Mouse (Mus musculus): Measurements from ENCODE around the gene Gba2.

DNA sequence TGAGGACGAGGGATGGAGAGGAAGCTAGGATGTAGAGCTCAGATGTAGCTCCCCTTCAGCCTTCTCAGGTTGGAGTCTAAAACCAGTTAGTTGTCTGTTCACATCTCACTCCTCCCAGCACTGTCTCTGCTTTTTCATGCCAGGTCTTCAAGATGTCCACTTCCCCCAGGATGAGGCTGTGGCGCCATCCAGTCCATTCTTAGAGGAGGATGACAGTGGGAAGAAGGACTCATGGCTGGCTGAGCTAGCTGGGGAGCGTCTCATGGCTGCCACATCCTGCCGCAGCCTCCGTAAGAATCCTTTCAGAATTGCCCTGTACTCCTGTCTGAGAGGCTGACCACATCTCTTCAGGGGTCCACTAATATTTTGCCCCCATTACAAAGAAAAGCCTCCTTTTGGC lies 2.0 kb upstream of the Gba2 start:
- TF ChIP-seq GATA1 (IDR thresholded peaks at IDR 0.05; ENCODE audit: low read length) = no peak
- TF ChIP-seq TAL1 (IDR thresholded peaks at IDR 0.05; ENCODE audit: low read length) = no peak
